In the genomic region with DNA sequence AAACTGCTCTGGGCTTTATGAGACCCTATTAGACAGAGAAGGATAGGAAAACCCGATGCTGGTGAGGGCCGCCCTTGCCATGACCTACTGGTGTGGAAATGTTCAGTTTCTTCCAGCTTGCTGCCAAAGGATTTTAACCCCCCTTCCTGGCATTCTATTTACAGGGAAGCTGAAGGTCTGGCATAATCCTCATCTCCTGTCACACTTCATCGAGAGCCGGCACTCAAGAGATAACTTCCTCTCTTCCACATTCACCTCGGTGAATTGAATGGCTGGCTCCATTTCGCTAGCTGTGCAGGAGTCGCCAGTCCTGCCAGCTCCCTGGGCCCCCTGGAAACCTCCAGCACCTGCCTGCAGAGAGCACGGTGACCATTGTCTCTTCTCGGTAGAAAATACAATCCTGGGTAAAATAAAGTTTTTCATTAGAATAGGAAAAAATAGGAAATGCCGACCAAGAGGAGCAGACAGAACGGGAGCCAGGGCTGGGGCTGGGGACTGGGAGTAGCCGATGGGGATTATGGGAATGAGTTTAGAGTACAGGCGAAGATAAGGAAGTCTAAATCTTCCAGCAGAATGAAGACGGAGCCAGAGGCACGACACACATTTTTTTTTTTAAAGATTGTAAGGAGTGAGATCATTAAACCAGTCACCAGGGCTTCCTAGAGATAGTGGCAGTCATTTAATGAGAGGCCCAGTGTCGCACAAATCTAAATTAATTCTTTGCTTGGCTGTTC, we compare ENCODE assay signal across 10 mouse cellular contexts.
DNase-seq lines count a peak whose midpoint lies in the region; ATAC-seq and TF ChIP-seq lines count a peak whose summit lies in the region.
"Had no signal": no experiment of that assay in that cellular context is flagged by ENCODE, and none has a peak within 500 bp of the region (broad histone marks: within the 10 kb centered on the region; RNA-seq: fewer than 3 reads in every experiment).

No protein-coding gene starts in this region.

- H3K27me3 ChIP-seq in neural tube, embryonic 12.5 days (replicated peaks), result peaks cover 7% of the 10 kb centered on the region; the same call in 1 of the 2 replicates
- H3K27me3 ChIP-seq in hindbrain, embryonic 16.5 days (replicated peaks; ENCODE audit: control insufficient read depth, insufficient read depth, low read length), result no peaks in the 10 kb centered on the region; the same call in 1 of the 2 replicates
- no peaks in the 10 kb centered on the region for H3K27me3 ChIP-seq in neural tube, embryonic 15.5 days (replicated peaks)

- H3K9me3 ChIP-seq in neural tube, embryonic 12.5 days, result no peaks in the 10 kb centered on the region
- peaks cover 3% of the 10 kb centered on the region for H3K9me3 ChIP-seq in hindbrain, embryonic 16.5 days (ENCODE audit: control insufficient read depth, low read length)
- H3K9me3 ChIP-seq in neural tube, embryonic 15.5 days (replicated peaks), result no peaks in the 10 kb centered on the region

- 63% methylated on average over 16 of the region's 16 CpGs for WGBS in neural tube, embryonic 12.5 days
- WGBS in hindbrain, embryonic 16.5 days, result 32% methylated on average over 16 of the region's 16 CpGs
- 38% methylated on average over 16 of the region's 16 CpGs for WGBS in neural tube, embryonic 15.5 days

- H3K4me2 ChIP-seq in neural tube, embryonic 12.5 days (replicated peaks), result no peak overlapping the region
- no peak overlapping the region for H3K4me2 ChIP-seq in hindbrain, embryonic 16.5 days (ENCODE audit: low read length)
- H3K4me2 ChIP-seq in neural tube, embryonic 15.5 days, result no peak overlapping the region

- no peak for TF ChIP-seq CTCF in left cerebral cortex, adult 2 months (IDR thresholded peaks at IDR 0.05)

- H3K9ac ChIP-seq in neural tube, embryonic 12.5 days, result no peak overlapping the region
- H3K9ac ChIP-seq in hindbrain, embryonic 16.5 days (ENCODE audit: low read depth, low read length), result no peak overlapping the region
- H3K9ac ChIP-seq in neural tube, embryonic 15.5 days (replicated peaks), result no peak overlapping the region

- DNase-seq in adrenal gland, postnatal 14 days, result peak; percentile 14
- no peak for DNase-seq in adrenal gland, postnatal 10 days
- DNase-seq in neural tube, embryonic 10.5 days (ENCODE audit: extremely low spot score, low spot score), result no peak
- no peak for DNase-seq in embryo, embryonic 10.5 days (ENCODE audit: low spot score)
- DNase-seq in left cerebral cortex, adult 2 months (ENCODE audit: extremely low spot score in 1 of 2, low spot score in 2 of 2), result no peak
- DNase-seq: right cerebral cortex, postnatal 14 days had no signal

- H3K27ac ChIP-seq in neural tube, embryonic 12.5 days, result 0 out of 2 replicates have a peak overlapping the region, but pooled peaks have one; percentile 15
- H3K27ac ChIP-seq in hindbrain, embryonic 16.5 days (ENCODE audit: low read depth, low read length), result peak overlapping the region; percentile 40; the same call in 1 of the 2 replicates
- H3K27ac ChIP-seq in neural tube, embryonic 15.5 days (replicated peaks), result peak overlapping the region; percentile 72
- H3K27ac ChIP-seq in left cerebral cortex, adult 2 months, result no peak overlapping the region

- intact Hi-C loops in left cerebral cortex, adult 2 months (cut with DNase I), result no loop called here

- H3K4me3 ChIP-seq in neural tube, embryonic 12.5 days, result no peak overlapping the region
- no peak overlapping the region for H3K4me3 ChIP-seq in hindbrain, embryonic 16.5 days (ENCODE audit: low read length)
- no peak overlapping the region for H3K4me3 ChIP-seq in neural tube, embryonic 15.5 days (replicated peaks)
- H3K4me3 ChIP-seq in left cerebral cortex, adult 2 months, result no peak overlapping the region
- H3K4me3 ChIP-seq: erythroblast, embryonic 14.5 days had no signal

- H3K36me3 ChIP-seq in neural tube, embryonic 12.5 days, result no peaks in the 10 kb centered on the region
- no peaks in the 10 kb centered on the region for H3K36me3 ChIP-seq in hindbrain, embryonic 16.5 days (ENCODE audit: control insufficient read depth, insufficient read depth, low read length)
- no peaks in the 10 kb centered on the region for H3K36me3 ChIP-seq in neural tube, embryonic 15.5 days

- ATAC-seq in neural tube, embryonic 12.5 days (ENCODE audit: low FRiP score, low read depth), result no peak
- ATAC-seq in hindbrain, embryonic 16.5 days, result no peak
- ATAC-seq in neural tube, embryonic 15.5 days (ENCODE audit: low FRiP score), result no peak

- H3K4me1 ChIP-seq in neural tube, embryonic 12.5 days, result peaks cover 25% of the 10 kb centered on the region
- peaks cover 18% of the 10 kb centered on the region for H3K4me1 ChIP-seq in hindbrain, embryonic 16.5 days (ENCODE audit: control insufficient read depth, insufficient read depth, low read depth, low read length)
- H3K4me1 ChIP-seq in neural tube, embryonic 15.5 days, result peaks cover 34% of the 10 kb centered on the region
